Mouse (Mus musculus): ENCODE data around the gene Snrnp35.

The Snrnp35 gene

DNA sequence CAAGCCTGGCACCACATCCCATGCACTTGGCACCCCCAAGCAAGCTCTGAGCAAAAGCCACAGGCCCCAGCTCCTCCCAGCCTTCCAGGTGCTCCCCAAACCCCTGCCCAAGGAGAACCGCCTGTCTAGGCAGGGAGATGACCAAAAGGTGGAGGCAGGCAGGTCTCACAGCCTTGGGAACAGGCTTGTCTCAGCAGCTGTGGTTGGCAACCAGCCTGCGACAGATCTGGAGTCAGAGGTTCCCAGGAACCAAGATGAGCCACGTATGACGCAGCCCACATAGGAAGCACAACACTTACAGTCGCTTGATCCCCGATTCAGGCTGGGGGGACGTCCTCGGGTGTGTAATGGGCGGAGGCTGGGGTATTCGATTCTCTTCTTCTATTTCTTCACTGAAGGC, 18.6 kb downstream of the Snrnp35 start:
- no peak for DNase-seq (ENCODE audit: low spot score)

- DNase-seq (ENCODE audit: low spot score), result no peak
Observed at GRCm38 (mm10) chr5:124503742-124504141, 20.8 kb downstream of the Snrnp35 start.

- DNase-seq (ENCODE audit: low spot score), result no peak
Observed at GRCm38 (mm10) chr5:124505235-124505634, 22.3 kb downstream of the Snrnp35 start.

DNA sequence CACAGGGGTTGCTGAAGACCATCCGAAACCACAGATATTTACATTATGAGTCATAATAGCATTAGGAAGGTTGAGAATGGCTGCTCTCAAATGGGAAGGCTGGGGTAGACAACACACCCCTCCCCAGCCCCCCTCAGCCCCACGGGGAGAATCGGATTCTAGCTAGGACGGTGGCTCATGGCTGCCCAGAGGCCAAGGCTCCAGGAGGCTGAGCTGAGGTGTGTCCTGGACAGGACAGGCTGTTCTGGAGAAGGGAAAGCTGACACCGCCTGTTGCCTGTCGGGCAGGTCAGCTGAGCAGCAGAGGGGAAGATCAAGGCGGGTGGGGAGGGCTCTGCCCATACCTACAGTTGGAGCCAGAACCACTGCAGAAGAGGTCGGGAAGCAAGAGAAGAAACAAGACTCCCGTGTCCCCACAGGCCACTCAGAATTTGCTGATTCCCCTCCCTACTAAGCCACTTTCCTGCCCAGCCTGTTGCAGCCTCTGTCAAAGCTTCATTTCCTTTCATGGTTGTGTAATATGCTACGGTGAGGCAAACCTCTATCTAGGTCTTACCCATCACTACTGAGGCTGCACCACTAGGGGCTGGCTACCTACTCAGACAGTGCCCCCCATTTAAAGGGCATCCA, 23.9 kb downstream of the Snrnp35 start:
- DNase-seq (ENCODE audit: low spot score), result no peak

GRCm38 (mm10) chr5:124509200-124509599, 26.3 kb downstream of the Snrnp35 start:
- no peak for DNase-seq (ENCODE audit: low spot score)

- no peak for DNase-seq (ENCODE audit: low spot score)
Observed at GRCm38 (mm10) chr5:124509742-124510237, 26.9 kb downstream of the Snrnp35 start.

GRCm38 (mm10) chr5:124510536-124511050, 27.7 kb downstream of the Snrnp35 start:
- no peak for DNase-seq (ENCODE audit: low spot score)

GRCm38 (mm10) chr5:124515789-124516188, 32.9 kb downstream of the Snrnp35 start:
- no peak for DNase-seq (ENCODE audit: low spot score)

DNA sequence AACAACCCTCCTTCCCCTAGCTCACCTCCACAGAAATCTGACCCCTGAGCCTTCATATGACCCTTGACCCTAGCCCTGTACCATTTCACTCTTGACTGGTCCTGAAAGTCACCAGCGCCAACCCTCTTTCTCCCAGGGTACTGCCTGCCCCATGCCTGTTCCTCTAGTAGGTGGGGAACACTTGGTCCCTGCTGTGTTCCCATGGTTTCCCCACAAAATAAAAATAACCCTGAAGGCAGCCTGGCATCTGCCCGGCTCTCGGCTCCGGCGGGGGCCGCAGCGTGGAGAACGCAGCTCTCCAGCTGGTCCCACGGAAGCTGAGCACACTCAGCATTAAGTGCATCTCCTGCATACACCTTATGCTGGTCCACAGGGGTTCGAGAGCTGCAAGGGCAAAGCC, 35.7 kb downstream of the Snrnp35 start:
- DNase-seq (ENCODE audit: low spot score), result no peak

DNA sequence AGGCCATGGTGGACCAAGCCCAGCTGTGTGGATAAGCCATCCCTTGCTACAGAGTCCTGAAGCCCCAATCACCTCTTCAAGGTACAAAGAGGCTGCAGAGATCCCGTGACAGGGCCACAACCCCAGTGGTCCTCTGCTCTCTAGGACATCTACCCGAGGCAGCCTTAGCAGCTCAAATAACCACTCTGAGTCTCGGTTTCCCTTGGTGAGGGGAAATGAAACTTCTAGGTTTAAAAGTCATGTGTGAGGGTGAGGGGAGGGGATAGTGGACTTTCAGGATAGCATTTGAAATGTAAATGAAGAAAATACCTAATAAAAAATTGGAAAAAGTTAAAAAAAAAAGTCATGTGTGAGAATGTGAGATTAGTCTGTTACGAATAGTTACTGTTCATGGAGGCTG, 38.7 kb downstream of the Snrnp35 start:
- no peak for DNase-seq (ENCODE audit: low spot score)

DNA sequence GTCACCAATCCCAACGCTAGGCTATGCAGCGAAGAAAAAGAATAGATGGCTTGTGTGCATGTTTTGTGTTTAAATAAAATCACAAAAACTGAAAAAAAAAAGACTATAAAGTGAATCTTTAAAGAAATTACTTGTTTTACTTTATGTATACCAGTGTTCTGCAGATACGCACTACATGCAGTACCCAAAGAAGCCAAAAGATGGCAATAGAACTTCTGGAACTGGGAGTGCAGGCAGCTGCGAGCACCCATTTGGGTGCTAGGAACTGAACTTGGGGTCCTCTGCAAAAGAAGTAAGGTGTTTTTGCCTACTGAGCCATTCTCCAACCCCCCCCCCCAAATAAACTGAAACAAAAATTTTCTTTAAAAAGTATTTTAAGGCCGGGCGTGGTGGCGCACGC, 40.1 kb downstream of the Snrnp35 start:
- DNase-seq (ENCODE audit: low spot score), result no peak

GRCm38 (mm10) chr5:124524943-124525342, 42.0 kb downstream of the Snrnp35 start:
- DNase-seq (ENCODE audit: low spot score), result no peak

GRCm38 (mm10) chr5:124528351-124528750, 45.4 kb downstream of the Snrnp35 start:
- DNase-seq (ENCODE audit: low spot score), result no peak

GRCm38 (mm10) chr5:124528791-124529190, 45.9 kb downstream of the Snrnp35 start:
- no peak for DNase-seq (ENCODE audit: low spot score)

- DNase-seq (ENCODE audit: low spot score), result no peak
Observed at GRCm38 (mm10) chr5:124529191-124529651, 46.3 kb downstream of the Snrnp35 start.

- no peak for DNase-seq (ENCODE audit: low spot score)
Observed at GRCm38 (mm10) chr5:124529697-124530096, 46.8 kb downstream of the Snrnp35 start.

DNA sequence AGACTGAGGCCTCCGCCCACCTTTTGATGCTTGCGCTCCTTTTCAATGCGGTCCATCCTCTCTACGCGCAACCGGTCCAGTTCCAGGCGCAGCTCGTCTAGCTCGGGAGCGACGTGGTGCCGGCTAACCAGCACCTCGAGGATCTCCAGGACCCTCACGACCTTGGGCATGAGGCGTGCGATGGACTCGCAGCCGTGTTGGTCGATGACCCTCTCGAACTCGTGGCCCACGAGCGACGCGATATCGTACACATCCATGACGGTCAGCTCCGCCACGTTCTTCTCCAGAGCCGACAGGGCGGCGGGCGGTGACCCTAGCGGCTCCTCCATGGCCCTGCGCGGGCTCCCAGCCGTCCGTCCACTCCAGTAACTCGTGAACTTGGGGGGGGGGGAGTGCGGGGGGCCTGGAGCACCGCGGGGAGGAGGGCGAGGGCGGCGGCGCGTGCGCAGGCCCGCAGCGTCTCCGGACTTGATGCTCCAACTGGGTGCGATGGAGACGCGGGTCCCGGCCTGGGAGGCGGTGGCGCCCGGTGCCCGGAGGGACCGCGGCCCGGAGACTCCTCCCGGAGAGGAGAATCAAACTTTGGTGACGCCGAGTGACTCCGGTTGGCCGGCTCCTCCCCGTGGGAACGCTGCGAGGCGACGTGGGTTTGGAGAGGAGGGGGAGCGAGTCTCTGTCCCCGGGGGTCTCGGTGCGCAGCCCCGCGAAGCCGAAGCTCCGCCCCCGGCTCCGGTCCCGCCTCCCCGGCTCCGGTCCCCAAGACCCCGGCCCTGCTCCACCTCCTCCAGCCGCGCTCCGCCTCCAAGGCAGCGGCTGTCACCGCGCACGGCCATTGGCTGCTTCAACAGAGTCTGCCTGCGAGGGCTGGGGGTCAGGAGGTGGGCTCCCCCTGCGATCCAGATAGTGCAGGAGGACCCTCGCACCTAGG, 48.0 kb downstream of the Snrnp35 start, which contains the start of gene Rilpl1:
Rilpl1 (minus strand) TSS at position 737 of the 928 bp plus-strand sequence.
- DNase-seq (ENCODE audit: low spot score), result peak; percentile 49

- DNase-seq (ENCODE audit: low spot score), result no peak
Observed at GRCm38 (mm10) chr5:124531583-124531930, 48.6 kb downstream of the Snrnp35 start.

GRCm38 (mm10) chr5:124532451-124532850, 49.5 kb downstream of the Snrnp35 start:
- DNase-seq (ENCODE audit: low spot score), result no peak

DNA sequence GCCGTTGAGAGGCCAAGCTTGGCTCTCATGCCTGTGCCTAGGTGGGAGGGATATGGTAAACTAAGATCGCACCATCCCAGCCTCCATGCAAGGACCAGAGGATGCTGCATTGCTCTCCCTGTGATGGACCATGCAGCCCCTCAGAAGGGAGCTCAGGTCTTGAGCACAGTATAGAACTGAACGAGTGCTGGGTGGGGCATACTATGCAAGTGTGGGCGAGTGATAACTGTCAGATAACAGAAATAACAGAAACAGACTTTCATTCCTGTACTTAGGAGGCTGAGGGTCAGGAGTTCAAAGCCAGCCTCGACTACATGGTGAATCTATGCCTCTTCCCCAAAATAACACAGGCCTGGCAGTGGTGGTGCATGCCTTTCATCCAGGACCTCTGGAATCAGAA, 52.1 kb downstream of the Snrnp35 start:
- DNase-seq (ENCODE audit: low spot score), result no peak

DNA sequence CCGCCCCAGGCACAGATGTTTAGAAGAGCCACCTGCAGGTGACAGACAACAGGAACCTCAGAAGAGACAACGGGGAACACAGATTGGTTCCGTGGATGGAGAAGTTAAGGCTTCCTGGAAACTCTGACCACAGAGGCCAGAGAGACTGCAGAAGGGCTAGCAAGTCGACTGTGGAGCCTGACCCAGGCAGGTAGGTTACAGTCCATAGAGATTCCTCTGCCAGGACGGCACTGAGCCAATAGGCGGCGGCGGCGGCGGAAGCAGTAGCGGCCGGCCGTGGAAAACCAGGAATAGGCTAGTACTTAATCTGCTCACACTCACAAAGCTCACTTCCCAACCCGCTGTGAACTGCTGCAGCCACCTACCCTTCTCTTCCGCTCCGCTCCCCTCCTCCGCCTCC, 53.8 kb downstream of the Snrnp35 start:
- peak; percentile 8 for DNase-seq (ENCODE audit: low spot score)

DNA sequence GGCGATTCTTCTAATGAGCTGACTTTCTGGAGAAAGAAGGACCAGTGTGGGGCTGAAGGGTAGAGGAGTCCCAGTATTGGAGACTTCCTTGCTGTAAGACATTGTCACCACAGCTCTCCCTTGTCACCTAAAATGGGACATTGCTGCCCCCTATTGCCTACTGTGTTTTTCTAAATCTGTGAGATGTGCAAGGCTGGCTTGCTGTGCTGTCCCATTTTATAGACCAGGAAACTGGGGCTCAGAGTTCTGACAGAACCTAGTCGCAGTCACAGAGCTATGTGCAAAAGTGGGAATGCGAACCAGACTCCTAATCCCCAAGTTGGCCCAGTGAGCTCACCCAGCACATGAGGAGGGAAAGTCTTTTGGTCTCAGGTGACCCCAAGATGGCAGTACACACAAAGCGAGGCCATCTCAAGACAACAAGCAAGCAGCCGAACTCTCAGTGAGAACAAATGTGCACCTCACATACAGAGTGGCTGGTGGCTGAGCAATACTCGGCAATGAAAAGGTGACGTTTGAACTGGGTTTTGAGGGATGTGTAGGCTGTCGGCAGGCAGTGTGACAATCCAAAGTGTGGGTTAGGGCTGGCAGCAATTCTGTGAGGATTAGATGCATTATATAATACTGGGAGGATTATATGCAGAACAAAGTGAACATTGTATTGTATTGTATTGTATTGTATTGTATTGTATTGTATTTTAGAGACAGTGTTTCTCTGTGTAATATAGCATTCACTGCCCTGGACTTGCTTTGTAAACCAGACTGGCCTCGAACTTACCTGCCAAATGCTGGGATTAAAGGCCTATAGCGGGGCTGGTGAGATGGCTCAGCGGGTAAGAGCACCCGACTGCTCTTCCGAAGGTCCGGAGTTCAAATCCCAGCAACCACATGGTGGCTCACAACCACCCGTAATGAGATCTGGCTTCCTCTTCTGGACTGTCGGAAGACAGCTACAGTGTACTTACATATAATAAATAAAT, 56.2 kb downstream of the Snrnp35 start:
- peak; percentile 73 for DNase-seq (ENCODE audit: low spot score)

All from T-cell, adult 2 months (primary cell).